In the genomic region with DNA sequence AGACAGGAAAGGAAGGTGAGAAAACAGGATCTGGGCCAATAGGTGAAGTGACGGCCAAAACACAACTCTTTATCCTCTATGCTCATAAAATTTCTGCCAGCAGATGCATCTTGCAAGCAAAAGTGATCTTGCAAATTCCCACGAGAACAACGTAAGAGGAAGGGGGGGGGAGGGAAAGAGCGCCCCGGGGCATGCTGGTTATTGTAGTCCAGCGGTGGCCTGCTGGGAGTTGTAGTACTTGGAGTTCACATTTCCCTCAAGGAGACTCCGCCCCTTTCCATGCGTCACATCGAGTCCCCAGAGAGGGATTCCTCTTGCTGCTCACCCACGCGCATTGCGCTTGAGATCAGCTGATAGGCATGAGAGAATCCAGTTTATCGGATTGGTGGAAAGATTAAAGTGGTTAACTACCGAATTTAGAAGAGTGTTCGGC, we compare ENCODE assay signal across 8 mouse cellular contexts. TPM values are rescaled to one million over a fixed set of nuclear protein-coding genes. Genes with fewer than 3 reads are reported as not detected.
DNase-seq lines count a peak whose midpoint lies in the region; ATAC-seq and TF ChIP-seq lines count a peak whose summit lies in the region.

No protein-coding gene starts in this region.

- H3K4me2 ChIP-seq in forebrain, embryonic 13.5 days, result peak overlapping the region; percentile 44
- peak overlapping the region; percentile 71 for H3K4me2 ChIP-seq in liver, postnatal 0 days (ENCODE audit: low read depth, low read length)
- H3K4me2 ChIP-seq in neural tube, embryonic 14.5 days (ENCODE audit: low read depth, low read length), result peak overlapping the region; percentile 42

- no peaks in the 10 kb centered on the region for H3K36me3 ChIP-seq in ES-Bruce4 (ENCODE audit: control insufficient read depth, insufficient read depth, low read length, poor library complexity, severe bottlenecking)
- no peaks in the 10 kb centered on the region for H3K36me3 ChIP-seq in forebrain, embryonic 13.5 days (ENCODE audit: poor library complexity, severe bottlenecking)
- 0 out of 2 replicates have a peak, but pooled peaks cover 4% of the 10 kb centered on the region for H3K36me3 ChIP-seq in liver, postnatal 0 days (replicated peaks; ENCODE audit: insufficient read depth, low read length)
- no peaks in the 10 kb centered on the region for H3K36me3 ChIP-seq in neural tube, embryonic 14.5 days (ENCODE audit: control insufficient read depth, insufficient read depth, low read length)

- WGBS in forebrain, embryonic 13.5 days, result 1% methylated on average over 15 of the region's 15 CpGs
- under 1% methylated on average over 15 of the region's 15 CpGs for WGBS in large intestine, adult 2 months
- 2% methylated on average over 15 of the region's 15 CpGs for WGBS in liver, postnatal 0 days (ENCODE audit: insufficient replicate concordance)
- 0% methylated on average over 15 of the region's 15 CpGs for WGBS in neural tube, embryonic 14.5 days

- DNase-seq in heart, postnatal 10 days, result peak; percentile 96 to 98
- peak; percentile 99 for DNase-seq in large intestine, adult 2 months (ENCODE audit: low read depth, low spot score)
- DNase-seq in liver, postnatal 0 days, result peak; percentile 97
- peak; percentile 92 for DNase-seq in testis, postnatal 10 days (ENCODE audit: low spot score)

- no peak for TF ChIP-seq CTCF in ES-Bruce4 (IDR thresholded peaks at IDR 0.05; ENCODE audit: low read depth, low read length)
- no peak for TF ChIP-seq CTCF in liver, postnatal 0 days (IDR thresholded peaks at IDR 0.05; ENCODE audit: low read depth)

- H3K27me3 ChIP-seq in ES-Bruce4 (ENCODE audit: control insufficient read depth, insufficient read depth, low read length, poor library complexity, severe bottlenecking), result no peaks in the 10 kb centered on the region
- no peaks in the 10 kb centered on the region for H3K27me3 ChIP-seq in forebrain, embryonic 13.5 days
- no peaks in the 10 kb centered on the region for H3K27me3 ChIP-seq in liver, postnatal 0 days (ENCODE audit: insufficient read depth, low read length)
- H3K27me3 ChIP-seq in neural tube, embryonic 14.5 days (ENCODE audit: control insufficient read depth, insufficient read depth, low read length), result no peaks in the 10 kb centered on the region

- peak; percentile 78 for ATAC-seq in cerebellum, adult (ENCODE audit: insufficient number of reproducible peaks, low FRiP score, low TSS enrichment)
- ATAC-seq in forebrain, embryonic 13.5 days, result peak; percentile 86
- peak; percentile 66 for ATAC-seq in liver, postnatal 0 days
- peak; percentile 66 for ATAC-seq in neural tube, embryonic 14.5 days (ENCODE audit: low read depth)

- H3K27ac ChIP-seq in ES-Bruce4 (ENCODE audit: insufficient read depth, low read length), result no peak overlapping the region
- H3K27ac ChIP-seq in forebrain, embryonic 13.5 days, result peak overlapping the region; percentile 25
- H3K27ac ChIP-seq in liver, postnatal 0 days (ENCODE audit: low read depth), result peak overlapping the region; percentile 97
- peak overlapping the region; percentile 73 for H3K27ac ChIP-seq in neural tube, embryonic 14.5 days (ENCODE audit: low read depth, low read length)

- intact Hi-C loops in heart, postnatal 10 days (cut with DNase I), result no loop called here

- peak overlapping the region; percentile 79 for H3K9ac ChIP-seq in ES-Bruce4 (ENCODE audit: low read depth, poor library complexity, severe bottlenecking)
- peak overlapping the region; percentile 31 for H3K9ac ChIP-seq in forebrain, embryonic 13.5 days
- H3K9ac ChIP-seq in liver, postnatal 0 days (replicated peaks), result 0 out of 2 replicates have a peak overlapping the region, but pooled peaks have one; percentile 41
- H3K9ac ChIP-seq in neural tube, embryonic 14.5 days (replicated peaks; ENCODE audit: low read depth, low read length), result peak overlapping the region; percentile 13; the same call in 1 of the 2 replicates

- TF ChIP-seq EP300 in ES-Bruce4 (IDR thresholded peaks at IDR 0.05; ENCODE audit: insufficient read depth, low read depth, low read length), result no peak
- TF ChIP-seq EP300 in liver, postnatal 0 days (IDR thresholded peaks at IDR 0.05; ENCODE audit: low read depth), result peak; percentile 74; the same call in 1 of the 2 replicates

- H3K4me1 ChIP-seq in ES-Bruce4 (ENCODE audit: control insufficient read depth, insufficient read depth, low read length), result peaks cover 8% of the 10 kb centered on the region
- peaks cover 34% of the 10 kb centered on the region for H3K4me1 ChIP-seq in forebrain, embryonic 13.5 days
- peaks cover 40% of the 10 kb centered on the region for H3K4me1 ChIP-seq in liver, postnatal 0 days (ENCODE audit: insufficient read depth)
- H3K4me1 ChIP-seq in neural tube, embryonic 14.5 days (ENCODE audit: control insufficient read depth, insufficient read depth, low read length), result peaks cover 22% of the 10 kb centered on the region

- TF ChIP-seq POLR2A in ES-Bruce4 (IDR thresholded peaks at IDR 0.05; ENCODE audit: insufficient read depth, low read length), result no peak

- H3K9me3 ChIP-seq in ES-Bruce4 (replicated peaks; ENCODE audit: control insufficient read depth, insufficient read depth, low read length, poor library complexity, severe bottlenecking), result no peaks in the 10 kb centered on the region
- no peaks in the 10 kb centered on the region for H3K9me3 ChIP-seq in forebrain, embryonic 13.5 days (replicated peaks)
- H3K9me3 ChIP-seq in liver, postnatal 0 days (ENCODE audit: low read length), result no peaks in the 10 kb centered on the region
- no peaks in the 10 kb centered on the region for H3K9me3 ChIP-seq in neural tube, embryonic 14.5 days (ENCODE audit: control insufficient read depth, low read length)

- peak overlapping the region; percentile 45 for H3K4me3 ChIP-seq in ES-Bruce4 (ENCODE audit: low read depth, low read length)
- peak overlapping the region; percentile 20 for H3K4me3 ChIP-seq in forebrain, embryonic 13.5 days
- H3K4me3 ChIP-seq in liver, postnatal 0 days (ENCODE audit: low read depth, low read length), result peak overlapping the region; percentile 30
- H3K4me3 ChIP-seq in neural tube, embryonic 14.5 days (ENCODE audit: low read depth, low read length), result peak overlapping the region; percentile 14; the same call in 1 of the 2 replicates

RNA-seq across cellular contexts. Expression of a gene that starts 2.5 kb away (rescaled TPM):
- 189 and 193 TPM in 2 replicates for polyA plus RNA-seq in ES-Bruce4 (2011; ENCODE audit: insufficient read depth, insufficient read length, low read depth, missing spikeins)
- 278 and 309 TPM in 2 replicates for polyA plus RNA-seq in forebrain, embryonic 13.5 days (2015; fragmentation: Nextera tagmentation; extraction: Ambion mirVana)
- 100 to 1,000 TPM; 120 to 121 TPM for total RNA-seq in heart, postnatal 10 days (2021)
- polyA plus RNA-seq in large intestine, adult 2 months (2012; rRNA removed), result 102 and 107 TPM in 2 replicates
- polyA plus RNA-seq in liver, postnatal 0 days (2015; fragmentation: Nextera tagmentation; extraction: Ambion mirVana), result 122 TPM in 2 replicates
- 291 and 304 TPM in 2 replicates for polyA plus RNA-seq in neural tube, embryonic 14.5 days (2014; fragmentation: Nextera tagmentation; extraction: Ambion mirVana)

RNA-seq across cellular contexts. Expression of a gene that starts 26.9 kb away (rescaled TPM):
- 3.2 and 7.0 TPM in 2 replicates for polyA plus RNA-seq in ES-Bruce4 (2011; ENCODE audit: insufficient read depth, insufficient read length, low read depth, missing spikeins)
- polyA plus RNA-seq in forebrain, embryonic 13.5 days (2015; fragmentation: Nextera tagmentation; extraction: Ambion mirVana), result 5.5 and 8.2 TPM in 2 replicates
- total RNA-seq in heart, postnatal 10 days (2021), result 10 to 100 TPM; 21.6 to 23.2 TPM
- polyA plus RNA-seq in large intestine, adult 2 months (2012; rRNA removed), result 1.2 TPM in 1 of 2 replicates, not detected in the other
- 1.7 and 2.4 TPM in 2 replicates for polyA plus RNA-seq in liver, postnatal 0 days (2015; fragmentation: Nextera tagmentation; extraction: Ambion mirVana)
- 10.7 and 12.5 TPM in 2 replicates for polyA plus RNA-seq in neural tube, embryonic 14.5 days (2014; fragmentation: Nextera tagmentation; extraction: Ambion mirVana)

RNA-seq across cellular contexts. Expression of a gene that starts 54.4 kb away (rescaled TPM):
- 9.2 and 10.4 TPM in 2 replicates for polyA plus RNA-seq in ES-Bruce4 (2011; ENCODE audit: insufficient read depth, insufficient read length, low read depth, missing spikeins)
- 0.11 and 0.14 TPM in 2 replicates for polyA plus RNA-seq in forebrain, embryonic 13.5 days (2015; fragmentation: Nextera tagmentation; extraction: Ambion mirVana)
- 100 to 1,000 TPM in 1 of 2 experiments, 10 to 100 TPM in 1; 31.0 to 100 TPM for total RNA-seq in heart, postnatal 10 days (2021)
- polyA plus RNA-seq in large intestine, adult 2 months (2012; rRNA removed), result 45.2 and 73.4 TPM in 2 replicates
- 27.5 and 43.6 TPM in 2 replicates for polyA plus RNA-seq in liver, postnatal 0 days (2015; fragmentation: Nextera tagmentation; extraction: Ambion mirVana)
- 1.1 and 1.3 TPM in 2 replicates for polyA plus RNA-seq in neural tube, embryonic 14.5 days (2014; fragmentation: Nextera tagmentation; extraction: Ambion mirVana)

RNA-seq across cellular contexts. Expression of a gene that starts 55.3 kb away (rescaled TPM):
- polyA plus RNA-seq in ES-Bruce4 (2011; ENCODE audit: insufficient read depth, insufficient read length, low read depth, missing spikeins), result 41.9 and 45.6 TPM in 2 replicates
- 22.1 and 24.0 TPM in 2 replicates for polyA plus RNA-seq in forebrain, embryonic 13.5 days (2015; fragmentation: Nextera tagmentation; extraction: Ambion mirVana)
- total RNA-seq in heart, postnatal 10 days (2021), result 10 to 100 TPM; 37.9 to 40.5 TPM
- polyA plus RNA-seq in large intestine, adult 2 months (2012; rRNA removed), result 19.3 and 20.2 TPM in 2 replicates
- 9.8 and 10.1 TPM in 2 replicates for polyA plus RNA-seq in liver, postnatal 0 days (2015; fragmentation: Nextera tagmentation; extraction: Ambion mirVana)
- polyA plus RNA-seq in neural tube, embryonic 14.5 days (2014; fragmentation: Nextera tagmentation; extraction: Ambion mirVana), result 35.1 and 35.9 TPM in 2 replicates

Comparison
In these comparisons a context has a peak if more than half of its experiments do, and no peak if none do; other contexts are left out.
1. H3K9ac ChIP-seq: peak in every context shown above with its lines; median percentile 79 in ES-Bruce4; 41 in liver, postnatal 0 days; 31 in forebrain, embryonic 13.5 days; 13 in neural tube, embryonic 14.5 days.